Mouse (Mus musculus): ENCODE results near the gene Mmp25. TPM values are rescaled to one million over a fixed set of nuclear protein-coding genes. Genes with fewer than 3 reads are reported as not detected.

The Mmp25 gene
- polyA plus RNA-seq, 1 experiment from 2014 or later: 1.9 TPM

GRCm38 (mm10) chr17:23592926-23593300 lies 52.2 kb downstream of the Mmp25 start:
- Histone ChIP-seq H3K4me3 (peak overlapping the region; percentile 44), H3K9me3 (replicated peaks) (no peaks in the 10 kb centered on the region), H3K4me2 (replicated peaks) (peak overlapping the region; percentile 68), H3K4me1 (peaks cover 4% of the 10 kb centered on the region; the same call in 1 of the 2 replicates), H3K27ac (peak overlapping the region; percentile 75), H3K9ac (peak overlapping the region; percentile 67), H3K27me3 (no peaks in the 10 kb centered on the region), H3K36me3 (no peaks in the 10 kb centered on the region)
- ATAC-seq (ENCODE audit: low FRiP score): peak; percentile 79
- 17% methylated on average over 13 of the region's 13 CpGs for WGBS

- H3K9ac ChIP-seq: peak overlapping the region; percentile 67
- H3K4me3 ChIP-seq: peak overlapping the region; percentile 44
- H3K27ac ChIP-seq: peak overlapping the region; percentile 75
- no peaks in the 10 kb centered on the region for H3K36me3 ChIP-seq
- no peaks in the 10 kb centered on the region for H3K27me3 ChIP-seq
- WGBS: 8% methylated on average over 34 of the region's 34 CpGs
- no peaks in the 10 kb centered on the region for H3K9me3 ChIP-seq (replicated peaks)
- H3K4me2 ChIP-seq (replicated peaks): peak overlapping the region; percentile 68
- peaks cover 4% of the 10 kb centered on the region; the same call in 1 of the 2 replicates for H3K4me1 ChIP-seq
- ATAC-seq (ENCODE audit: low FRiP score): peak; percentile 98
Observed at GRCm38 (mm10) chr17:23592208-23592925, 52.7 kb downstream of the Mmp25 start.

- no peak for ATAC-seq (ENCODE audit: low FRiP score)
- Histone ChIP-seq H3K9me3 (replicated peaks) (no peaks in the 10 kb centered on the region), H3K4me3 (no peak overlapping the region), H3K4me1 (peaks cover 25% of the 10 kb centered on the region), H3K27me3 (no peaks in the 10 kb centered on the region), H3K4me2 (replicated peaks) (no peak overlapping the region), H3K27ac (no peak overlapping the region), H3K9ac (no peak overlapping the region), H3K36me3 (0 out of 2 replicates have a peak, but pooled peaks cover 3% of the 10 kb centered on the region)
- WGBS: 66% methylated on average over 2 of the region's 2 CpGs
Observed at GRCm38 (mm10) chr17:23587253-23587652, 57.8 kb downstream of the Mmp25 start.

GRCm38 (mm10) chr17:23585721-23586491 lies 59.2 kb downstream of the Mmp25 start:
- H3K27me3 ChIP-seq: no peaks in the 10 kb centered on the region
- H3K4me3 ChIP-seq: peak overlapping the region; percentile 73
- H3K4me2 ChIP-seq (replicated peaks): peak overlapping the region; percentile 93
- peaks cover 8% of the 10 kb centered on the region for H3K36me3 ChIP-seq
- H3K9ac ChIP-seq: peak overlapping the region; percentile 85
- ATAC-seq (ENCODE audit: low FRiP score): peak; percentile 92
- peak overlapping the region; percentile 66; the same call in 1 of the 2 replicates for H3K27ac ChIP-seq
- H3K9me3 ChIP-seq (replicated peaks): no peaks in the 10 kb centered on the region
- WGBS: under 1% methylated on average over 22 of the region's 22 CpGs
- peaks cover 25% of the 10 kb centered on the region for H3K4me1 ChIP-seq

GRCm38 (mm10) chr17:23584786-23585185 lies 60.3 kb downstream of the Mmp25 start:
- WGBS: 81% methylated on average over 8 of the region's 8 CpGs
- no peak for ATAC-seq (ENCODE audit: low FRiP score)
- H3K4me1 ChIP-seq: peaks cover 25% of the 10 kb centered on the region
- peaks cover 19% of the 10 kb centered on the region for H3K36me3 ChIP-seq
- peak overlapping the region; percentile 85 for H3K9ac ChIP-seq
- H3K27ac ChIP-seq: no peak overlapping the region
- H3K4me2 ChIP-seq (replicated peaks): peak overlapping the region; percentile 93
- no peaks in the 10 kb centered on the region for H3K9me3 ChIP-seq (replicated peaks)
- H3K27me3 ChIP-seq: no peaks in the 10 kb centered on the region
- peak overlapping the region; percentile 73 for H3K4me3 ChIP-seq

Other genes starting within 250 kb of the Mmp25 start
- not detected in 2 replicates for gene Vmn2r117, start 165.6 kb downstream of the Mmp25 start, polyA plus RNA-seq (2016; fragmentation: Nextera tagmentation; extraction: Ambion mirVana)
- 20.8 and 21.3 TPM in 2 replicates for gene Zfp213, start 81.0 kb downstream of the Mmp25 start, polyA plus RNA-seq (2016; fragmentation: Nextera tagmentation; extraction: Ambion mirVana)
- gene Zfp13, start 45.8 kb downstream of the Mmp25 start, polyA plus RNA-seq (2016; fragmentation: Nextera tagmentation; extraction: Ambion mirVana): 24.9 and 26.1 TPM in 2 replicates
- 0.46 and 0.93 TPM in 2 replicates for gene Zscan10, start 44.4 kb downstream of the Mmp25 start, polyA plus RNA-seq (2016; fragmentation: Nextera tagmentation; extraction: Ambion mirVana)
- gene Bicdl2, start 15.2 kb upstream of the Mmp25 start, polyA plus RNA-seq (2016; fragmentation: Nextera tagmentation; extraction: Ambion mirVana): 0.50 and 0.57 TPM in 2 replicates
- 65.5 and 69.0 TPM in 2 replicates for gene Hcfc1r1, start 28.3 kb upstream of the Mmp25 start, polyA plus RNA-seq (2016; fragmentation: Nextera tagmentation; extraction: Ambion mirVana)
- 43.8 and 47.5 TPM in 2 replicates for gene Thoc6, start 28.6 kb upstream of the Mmp25 start, polyA plus RNA-seq (2016; fragmentation: Nextera tagmentation; extraction: Ambion mirVana)
- gene Tnfrsf12a, start 32.2 kb upstream of the Mmp25 start, polyA plus RNA-seq (2016; fragmentation: Nextera tagmentation; extraction: Ambion mirVana): 2.8 and 4.2 TPM in 2 replicates
- gene Cldn6, start 34.0 kb upstream of the Mmp25 start, polyA plus RNA-seq (2016; fragmentation: Nextera tagmentation; extraction: Ambion mirVana): 14.6 and 35.0 TPM in 2 replicates
- gene Cldn9, start 38.7 kb upstream of the Mmp25 start, polyA plus RNA-seq (2016; fragmentation: Nextera tagmentation; extraction: Ambion mirVana): 5.5 and 14.6 TPM in 2 replicates
- 0.21 and 1.2 TPM in 2 replicates for gene 1520401A03Rik, start 77.5 kb upstream of the Mmp25 start, polyA plus RNA-seq (2016; fragmentation: Nextera tagmentation; extraction: Ambion mirVana)
- gene Pkmyt1, start 81.1 kb upstream of the Mmp25 start, polyA plus RNA-seq (2016; fragmentation: Nextera tagmentation; extraction: Ambion mirVana): 29.1 and 31.2 TPM in 2 replicates
- 40.3 and 41.6 TPM in 2 replicates for gene Paqr4, start 95.6 kb upstream of the Mmp25 start, polyA plus RNA-seq (2016; fragmentation: Nextera tagmentation; extraction: Ambion mirVana)
- 2.9 and 5.7 TPM in 2 replicates for gene Kremen2, start 100.6 kb upstream of the Mmp25 start, polyA plus RNA-seq (2016; fragmentation: Nextera tagmentation; extraction: Ambion mirVana)
- gene Flywch1, start 126.3 kb upstream of the Mmp25 start, polyA plus RNA-seq (2016; fragmentation: Nextera tagmentation; extraction: Ambion mirVana): 203 and 212 TPM in 2 replicates
- gene Flywch2, start 140.8 kb upstream of the Mmp25 start, polyA plus RNA-seq (2016; fragmentation: Nextera tagmentation; extraction: Ambion mirVana): 48.1 and 49.4 TPM in 2 replicates
- gene Srrm2, start 145.3 kb upstream of the Mmp25 start, polyA plus RNA-seq (2016; fragmentation: Nextera tagmentation; extraction: Ambion mirVana): 670 and 682 TPM in 2 replicates
- gene Elob, start 183.9 kb upstream of the Mmp25 start, polyA plus RNA-seq (2016; fragmentation: Nextera tagmentation; extraction: Ambion mirVana): 1,047 and 1,117 TPM in 2 replicates
- gene Prss33, start 190.8 kb upstream of the Mmp25 start, polyA plus RNA-seq (2016; fragmentation: Nextera tagmentation; extraction: Ambion mirVana): 0.26 TPM in 1 of 2 replicates, not detected in the other
- not detected in 2 replicates for gene Prss32, start 198.6 kb upstream of the Mmp25 start, polyA plus RNA-seq (2016; fragmentation: Nextera tagmentation; extraction: Ambion mirVana)
- gene Prss41, start 198.9 kb upstream of the Mmp25 start, polyA plus RNA-seq (2016; fragmentation: Nextera tagmentation; extraction: Ambion mirVana): 0.72 and 1.3 TPM in 2 replicates
- gene Prss21, start 222.8 kb upstream of the Mmp25 start, polyA plus RNA-seq (2016; fragmentation: Nextera tagmentation; extraction: Ambion mirVana): not detected in 2 replicates
- not detected in 2 replicates for gene Dcpp1, start 235.6 kb upstream of the Mmp25 start, polyA plus RNA-seq (2016; fragmentation: Nextera tagmentation; extraction: Ambion mirVana)
- not detected in 2 replicates for gene Dcpp2, start 235.6 kb upstream of the Mmp25 start, polyA plus RNA-seq (2016; fragmentation: Nextera tagmentation; extraction: Ambion mirVana)

Data from hindbrain, embryonic 12.5 days (tissue).